Mouse (Mus musculus) heart, embryonic 14.5 days (tissue): ENCODE measurements around the gene Epha10. TPM values are rescaled to one million over a fixed set of nuclear protein-coding genes. Genes with fewer than 3 reads are reported as not detected.

Source experiments
- ATAC-seq: fragments of 200-750 bp; cut with Nextera tagmentation; 2 replicates; pipeline ENCODE4 v1.8.0; 2017; ENCODE audit warnings: low read depth, moderate TSS enrichment; ENCODE audit not compliant: insufficient number of reproducible peaks, insufficient read depth, low FRiP score
- H3K27ac ChIP-seq, 2 experiments: fragments of 200-500 bp in 1 of 2; fragments of 300-500 bp in 1 of 2; sonication (generic) in 1 of 2; replicated peaks in 1 of 2; 2 replicates each; pipeline ENCODE4 v1.5.1; 2012 to 2014; ENCODE audit warnings: low read depth in 2 of 2, low read length in 2 of 2, control low read depth in 1 of 2, mild to moderate bottlenecking in 1 of 2, mixed read lengths in 1 of 2; ENCODE audit not compliant: control insufficient read depth in 1 of 2, insufficient read depth in 1 of 2
- H3K27me3 ChIP-seq: fragments of 300-500 bp; sonication (generic); 2 replicates; pipeline ENCODE4 v1.6.1; 2014; ENCODE audit warnings: mild to moderate bottlenecking, low read length, control low read depth; ENCODE audit not compliant: control insufficient read depth, insufficient read depth
- H3K36me3 ChIP-seq: fragments of 300-500 bp; sonication (generic); 2 replicates; pipeline ENCODE4 v1.6.1; 2014; ENCODE audit warnings: mild to moderate bottlenecking, control low read depth, low read length, mixed read lengths; ENCODE audit not compliant: control insufficient read depth, insufficient read depth
- H3K4me1 ChIP-seq, 2 experiments: fragments of 200-500 bp in 1 of 2; fragments of 300-500 bp in 1 of 2; sonication (generic) in 1 of 2; 2 replicates each; pipeline ENCODE4 v1.6.1; 2012 to 2014; ENCODE audit warnings: low read length in 2 of 2, control low read depth in 1 of 2, mixed read lengths in 1 of 2; ENCODE audit not compliant: control insufficient read depth in 2 of 2, insufficient read depth in 2 of 2
- H3K4me2 ChIP-seq: fragments of 300-500 bp; sonication (generic); 2 replicates; pipeline ENCODE4 v1.6.1; 2014; ENCODE audit warnings: mild to moderate bottlenecking, low read length
- H3K4me3 ChIP-seq, 2 experiments: fragments of 200-500 bp in 1 of 2; fragments of 300-500 bp in 1 of 2; sonication (generic) in 1 of 2; 2 replicates each; pipeline ENCODE4 v1.5.1; 2012 to 2014; ENCODE audit warnings: low read length in 2 of 2, mild to moderate bottlenecking in 2 of 2, control low read depth in 1 of 2, low read depth in 1 of 2, moderate library complexity in 1 of 2; ENCODE audit not compliant: control insufficient read depth in 1 of 2, insufficient read depth in 1 of 2
- H3K9ac ChIP-seq: fragments of 300-500 bp; sonication (generic); 2 replicates; pipeline ENCODE4 v1.6.1; 2014; ENCODE audit warnings: mild to moderate bottlenecking, low read length
- H3K9me3 ChIP-seq: fragments of 300-500 bp; sonication (generic); 2 replicates; pipeline ENCODE4 v1.6.1; 2016; ENCODE audit warnings: low read length, control low read depth; ENCODE audit not compliant: control insufficient read depth
- WGBS: fragments of 180-500 bp; shearing (Covaris S2); extraction: QIAGEN DNeasy Blood & Tissue Kit; methylation state at CpG from one replicate; pipeline ENCODE4 v1.1.7; 2014; 5-methylcytosine and 5-hydroxymethylcytosine counted together
- polyA plus RNA-seq: library from polyadenylated mRNA; unstranded; fragments of >200 nt; fragmentation: Nextera tagmentation; extraction: Ambion mirVana; gene quantifications from 2 replicates; pipeline ENCODE4 v1.2.1, GENCODE M21; 2014

Gene Epha10
- not detected in 2 replicates for polyA plus RNA-seq

DNA sequence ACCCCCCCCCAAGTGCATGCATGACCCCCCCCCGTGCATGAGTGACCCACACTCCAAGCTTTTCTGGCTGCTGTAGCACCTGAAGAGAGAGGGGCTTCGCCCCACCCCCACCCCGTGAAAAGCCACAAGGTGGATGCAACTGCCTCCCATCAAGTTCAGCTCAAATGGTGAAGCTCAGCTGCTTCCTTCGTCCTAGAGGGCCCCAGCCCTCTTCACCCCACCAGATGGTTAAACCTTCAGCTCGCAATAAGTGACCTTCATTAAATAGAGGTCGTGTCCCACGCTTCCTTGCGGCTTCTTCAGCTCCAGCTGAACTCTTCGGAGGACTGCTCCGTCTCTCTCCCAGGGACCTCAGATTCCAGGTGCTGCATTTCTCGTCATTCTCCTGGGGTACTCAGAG lies at the start of gene Epha10:
Gene Epha10, plus strand, starts transcription at position 301 of the 400 bp plus-strand sequence.
- 9% methylated on average over 11 of the region's 11 CpGs for WGBS
- Histone ChIP-seq H3K4me3 (peak within 1 kb of the TSS; percentile 8 to 16), H3K9me3 (no peaks in the 10 kb centered on the region), H3K4me1 (peaks cover 7% of the 10 kb centered on the region in 2 experiments; a peak in 2 of 4 replicates), H3K4me2 (peak within 1 kb of the TSS; percentile 50), H3K9ac (no peak within 1 kb of the TSS), H3K36me3 (no peaks in the 10 kb centered on the region), H3K27ac (no peak within 1 kb of the TSS), H3K27me3 (peaks cover 58% of the 10 kb centered on the region)
- ATAC-seq = no peak

DNA sequence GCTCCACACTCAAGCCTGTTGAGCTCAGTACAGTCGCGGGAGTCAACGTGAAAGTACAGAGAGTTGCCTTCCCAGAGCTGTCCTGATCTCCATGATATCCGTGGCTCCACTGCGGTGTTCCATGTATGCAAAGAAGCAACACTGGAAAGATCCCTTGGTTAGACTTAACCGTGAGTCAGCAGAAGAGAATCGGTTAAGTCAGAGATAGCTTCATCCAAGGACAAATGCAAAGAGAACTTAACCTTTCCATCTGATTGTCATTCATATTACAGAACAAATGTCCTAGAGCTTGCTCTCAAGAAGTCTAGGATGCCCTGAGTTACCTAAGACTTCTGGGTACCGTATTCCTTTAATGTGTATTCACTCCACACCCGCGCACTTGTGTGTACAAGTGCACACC lies 47.9 kb upstream of the Epha10 start:
- H3K9ac ChIP-seq = no peak overlapping the region
- no peak overlapping the region for H3K4me2 ChIP-seq
- H3K36me3 ChIP-seq = peaks cover 34% of the 10 kb centered on the region
- WGBS = 96% methylated on average over 10 of the region's 10 CpGs
- H3K4me1 ChIP-seq = no peaks in the 10 kb centered on the region
- H3K9me3 ChIP-seq = no peaks in the 10 kb centered on the region
- H3K27me3 ChIP-seq = no peaks in the 10 kb centered on the region
- no peak overlapping the region for H3K4me3 ChIP-seq
- no peak overlapping the region for H3K27ac ChIP-seq
- ATAC-seq = no peak

DNA sequence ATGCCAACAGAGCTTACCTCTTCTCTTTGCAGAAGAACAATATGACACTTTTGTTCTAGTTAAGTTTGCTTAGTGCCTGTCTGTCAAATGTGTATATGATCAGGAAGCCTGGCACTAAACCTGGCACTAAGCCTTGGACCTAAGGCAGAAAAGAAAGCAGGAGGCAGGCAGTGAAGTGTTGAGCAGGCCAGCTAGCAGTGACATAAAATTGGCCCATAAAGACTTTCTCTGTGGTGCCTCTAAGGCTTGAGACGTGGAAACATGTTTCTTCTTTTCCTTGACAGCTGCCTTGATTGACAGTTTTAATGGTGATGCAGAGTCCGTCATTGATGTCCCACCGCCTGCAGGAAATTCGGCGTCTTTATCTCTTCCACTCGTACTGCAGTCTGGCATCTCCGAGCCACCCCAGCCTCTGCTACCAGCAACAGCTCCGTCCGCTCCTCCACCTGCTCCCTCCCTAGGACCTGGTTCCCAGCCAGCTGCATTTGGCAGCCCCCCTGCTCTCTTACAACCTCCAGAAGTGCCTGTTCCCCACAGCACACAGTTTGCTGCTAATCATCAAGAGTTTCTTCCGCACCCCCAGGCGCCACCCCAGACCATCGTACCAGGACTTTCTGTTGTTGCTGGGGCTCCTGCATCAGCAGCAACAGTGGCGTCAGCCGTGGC lies 42.5 kb upstream of the Epha10 start:
- 77% methylated on average over 14 of the region's 14 CpGs for WGBS
- no peak overlapping the region for H3K9ac ChIP-seq
- no peak for ATAC-seq
- no peak overlapping the region for H3K4me3 ChIP-seq
- H3K27me3 ChIP-seq = no peaks in the 10 kb centered on the region
- peaks cover 57% of the 10 kb centered on the region for H3K36me3 ChIP-seq
- no peaks in the 10 kb centered on the region for H3K4me1 ChIP-seq
- 0 out of 2 replicates have a peak, but pooled peaks cover 3% of the 10 kb centered on the region for H3K9me3 ChIP-seq
- H3K27ac ChIP-seq = no peak overlapping the region
- no peak overlapping the region for H3K4me2 ChIP-seq

DNA sequence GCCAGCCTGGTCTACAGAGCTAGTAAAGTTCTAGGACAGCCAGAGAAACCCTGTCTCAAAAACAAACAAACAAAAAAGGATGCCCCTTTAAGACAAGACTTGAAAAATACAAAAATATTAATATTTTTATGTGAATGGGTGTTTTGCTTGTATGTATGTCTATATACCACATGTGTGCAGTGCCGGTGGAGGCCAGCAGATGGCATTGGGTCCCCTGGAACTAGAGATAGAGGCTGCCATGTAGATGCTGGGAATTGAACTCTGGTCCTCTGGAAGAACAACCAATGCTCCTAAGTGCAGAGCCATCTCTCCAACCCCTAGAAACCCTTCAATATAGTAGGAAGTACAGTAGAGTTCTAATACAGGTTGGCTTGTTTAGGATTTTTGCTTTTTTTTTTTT lies 39.7 kb upstream of the Epha10 start:
- H3K9ac ChIP-seq = no peak overlapping the region
- no peak overlapping the region for H3K27ac ChIP-seq
- H3K9me3 ChIP-seq = 0 out of 2 replicates have a peak, but pooled peaks cover 3% of the 10 kb centered on the region
- no peaks in the 10 kb centered on the region for H3K27me3 ChIP-seq
- no peak overlapping the region for H3K4me2 ChIP-seq
- ATAC-seq = no peak
- no peaks in the 10 kb centered on the region for H3K4me1 ChIP-seq
- H3K4me3 ChIP-seq = no peak overlapping the region
- 90% methylated on average over 1 of the region's 1 CpGs for WGBS
- H3K36me3 ChIP-seq = peaks cover 73% of the 10 kb centered on the region

DNA sequence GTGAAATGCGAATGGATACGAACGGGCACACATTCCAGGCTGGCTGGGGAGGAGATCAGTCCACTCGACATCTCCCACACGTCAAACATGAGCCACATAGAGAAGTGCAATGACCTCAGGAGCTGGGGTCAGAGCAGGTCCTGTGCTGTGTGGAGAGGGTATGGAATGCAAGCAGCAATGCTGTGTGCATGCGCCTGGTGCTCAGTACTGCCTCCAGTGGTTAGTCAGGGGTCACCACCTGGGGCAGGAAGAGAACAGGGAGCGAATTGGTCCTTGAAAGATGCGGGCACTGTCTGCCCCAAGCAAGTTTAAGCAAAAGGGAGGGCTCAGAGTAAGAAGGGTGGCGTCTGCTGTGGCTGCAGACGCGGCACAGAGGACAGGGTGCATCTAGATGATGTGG lies 37.2 kb upstream of the Epha10 start:
- Histone ChIP-seq H3K9me3 (0 out of 2 replicates have a peak, but pooled peaks cover 3% of the 10 kb centered on the region), H3K4me1 (peaks cover 0 to 4% of the 10 kb centered on the region in 2 experiments; a peak in 1 of 4 replicates), H3K9ac (no peak overlapping the region), H3K4me3 (no peak overlapping the region), H3K36me3 (peaks cover 63% of the 10 kb centered on the region), H3K4me2 (no peak overlapping the region), H3K27me3 (no peaks in the 10 kb centered on the region), H3K27ac (no peak overlapping the region)
- 46% methylated on average over 11 of the region's 11 CpGs for WGBS
- no peak; the same call in 1 of the 2 replicates for ATAC-seq

DNA sequence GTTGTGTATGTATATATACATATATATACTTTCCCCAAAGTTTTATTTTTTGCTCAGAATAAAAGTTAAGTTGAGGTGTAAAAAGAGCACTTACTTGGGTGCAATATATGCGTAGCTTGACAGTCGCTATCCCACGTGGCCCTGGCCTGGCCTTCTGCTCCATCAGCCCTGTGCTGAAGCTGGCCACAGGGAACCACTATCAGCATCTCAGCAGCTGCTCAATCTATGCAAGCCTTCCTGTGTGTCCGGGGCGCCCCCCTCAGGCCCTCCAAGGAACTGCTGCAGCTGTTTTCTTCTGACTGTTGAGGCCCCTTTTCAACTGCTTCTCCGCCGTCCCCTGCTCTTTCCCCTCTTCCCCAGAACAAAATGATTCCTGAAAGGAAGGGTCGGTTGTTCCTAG lies 33.1 kb upstream of the Epha10 start:
- H3K36me3 ChIP-seq = peaks cover 25% of the 10 kb centered on the region
- ATAC-seq = no peak
- no peaks in the 10 kb centered on the region for H3K9me3 ChIP-seq
- no peak overlapping the region for H3K27ac ChIP-seq
- H3K4me3 ChIP-seq = no peak overlapping the region
- no peaks in the 10 kb centered on the region for H3K27me3 ChIP-seq
- WGBS = 11% methylated on average over 8 of the region's 8 CpGs
- H3K4me1 ChIP-seq = peaks cover 10 to 18% of the 10 kb centered on the region in 2 experiments
- no peak overlapping the region for H3K4me2 ChIP-seq
- no peak overlapping the region; the same call in 1 of the 2 replicates for H3K9ac ChIP-seq

DNA sequence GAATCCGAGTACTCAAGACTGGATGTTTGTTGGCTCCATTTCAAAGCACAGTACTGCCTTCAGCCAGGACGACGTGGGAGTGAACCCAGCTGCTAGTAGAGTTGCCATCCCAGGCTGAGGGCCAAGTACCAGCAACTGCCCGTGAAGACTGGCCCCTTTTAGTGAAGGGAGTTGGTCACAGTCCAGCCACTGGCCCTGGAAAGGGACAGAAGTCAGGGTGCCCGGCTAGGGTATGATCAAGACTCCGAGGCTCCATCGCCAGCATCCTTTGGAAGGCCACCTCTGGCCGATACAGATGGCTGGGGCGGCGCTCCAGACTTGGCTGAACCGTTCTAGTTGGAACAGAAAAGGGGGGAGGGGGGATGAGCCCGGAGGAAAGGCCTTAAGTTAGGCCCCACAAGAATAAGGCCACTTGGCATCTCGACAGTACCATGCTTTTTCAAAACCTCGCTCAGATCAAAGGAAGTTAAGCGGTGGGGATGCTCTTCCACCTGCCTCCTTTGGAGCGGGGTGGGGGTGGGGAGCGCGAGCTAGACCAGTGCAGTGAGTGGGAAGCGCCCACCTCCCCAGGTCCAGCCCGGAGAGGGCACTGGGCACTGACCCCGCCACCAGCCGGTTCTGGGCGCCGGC lies 31.0 kb upstream of the Epha10 start:
- H3K27ac ChIP-seq = peak overlapping the region; percentile 46 to 90
- H3K9me3 ChIP-seq = no peaks in the 10 kb centered on the region
- peaks cover 10 to 18% of the 10 kb centered on the region in 2 experiments for H3K4me1 ChIP-seq
- WGBS = 2% methylated on average over 22 of the region's 24 CpGs
- peak overlapping the region; percentile 86 for H3K9ac ChIP-seq
- no peaks in the 10 kb centered on the region for H3K27me3 ChIP-seq
- H3K4me3 ChIP-seq = peak overlapping the region; percentile 88 to 92
- peaks cover 29% of the 10 kb centered on the region for H3K36me3 ChIP-seq
- ATAC-seq = no peak; the same call in 1 of the 2 replicates
- H3K4me2 ChIP-seq = peak overlapping the region; percentile 89
